Mouse (Mus musculus) midbrain, embryonic 14.5 days (tissue): ENCODE data around the gene Olfr1281. TPM values are rescaled to one million over a fixed set of nuclear protein-coding genes. Genes with fewer than 3 reads are reported as not detected.

ENCODE experiments used
- polyA plus RNA-seq: library from polyadenylated mRNA; unstranded; fragments of >200 nt; fragmentation: Nextera tagmentation; extraction: Ambion mirVana; gene quantifications from 2 replicates; pipeline ENCODE4 v1.2.1, GENCODE M21; 2014

Gene Olfr1281
- polyA plus RNA-seq, 1 experiment from 2014 or later = not detected

Other genes starting within 250 kb of the Olfr1281 start
- gene Gm13941, start 220.5 kb upstream of the Olfr1281 start, polyA plus RNA-seq = not detected in 2 replicates
- not detected in 2 replicates for gene Gm15130, start 173.6 kb upstream of the Olfr1281 start, polyA plus RNA-seq
- gene 4930430A15Rik, start 96.9 kb upstream of the Olfr1281 start, polyA plus RNA-seq = not detected in 2 replicates
- not detected in 2 replicates for gene Olfr1275, start 91.2 kb upstream of the Olfr1281 start, polyA plus RNA-seq
- gene Olfr1276, start 72.0 kb upstream of the Olfr1281 start, polyA plus RNA-seq = not detected in 2 replicates
- gene Olfr1277, start 52.4 kb upstream of the Olfr1281 start, polyA plus RNA-seq = not detected in 2 replicates
- not detected in 2 replicates for gene Olfr1278, start 36.4 kb upstream of the Olfr1281 start, polyA plus RNA-seq
- not detected in 2 replicates for gene Olfr1279, start 25.9 kb upstream of the Olfr1281 start, polyA plus RNA-seq
- gene Olfr1280, start 12.5 kb upstream of the Olfr1281 start, polyA plus RNA-seq = not detected in 2 replicates
- not detected in 2 replicates for gene Olfr1282, start 9.6 kb downstream of the Olfr1281 start, polyA plus RNA-seq
- not detected in 2 replicates for gene Olfr1283, start 40.3 kb downstream of the Olfr1281 start, polyA plus RNA-seq
- not detected in 2 replicates for gene Olfr1284, start 49.0 kb downstream of the Olfr1281 start, polyA plus RNA-seq
- not detected in 2 replicates for gene Olfr1286, start 96.6 kb downstream of the Olfr1281 start, polyA plus RNA-seq
- gene Olfr1287, start 122.6 kb downstream of the Olfr1281 start, polyA plus RNA-seq = not detected in 2 replicates
- not detected in 2 replicates for gene Olfr1288, start 147.6 kb downstream of the Olfr1281 start, polyA plus RNA-seq
- gene Olfr1289, start 154.3 kb downstream of the Olfr1281 start, polyA plus RNA-seq = not detected in 2 replicates
- gene Olfr1290, start 167.3 kb downstream of the Olfr1281 start, polyA plus RNA-seq = not detected in 2 replicates
- not detected in 2 replicates for gene Olfr1291-ps1, start 170.7 kb downstream of the Olfr1281 start, polyA plus RNA-seq
- gene Olfr1293-ps, start 198.7 kb downstream of the Olfr1281 start, polyA plus RNA-seq = not detected in 2 replicates
- not detected in 2 replicates for gene Olfr1294, start 213.8 kb downstream of the Olfr1281 start, polyA plus RNA-seq
- gene Olfr1295, start 243.2 kb downstream of the Olfr1281 start, polyA plus RNA-seq = not detected in 2 replicates